Mouse (Mus musculus): ENCODE measurements around the gene Srrt. TPM values are rescaled to one million over a fixed set of nuclear protein-coding genes. Genes with fewer than 3 reads are reported as not detected.

The Srrt gene
- polyA plus RNA-seq (2015; fragmentation: Nextera tagmentation; extraction: Ambion mirVana), result 94.5 and 97.0 TPM in 2 replicates

DNA sequence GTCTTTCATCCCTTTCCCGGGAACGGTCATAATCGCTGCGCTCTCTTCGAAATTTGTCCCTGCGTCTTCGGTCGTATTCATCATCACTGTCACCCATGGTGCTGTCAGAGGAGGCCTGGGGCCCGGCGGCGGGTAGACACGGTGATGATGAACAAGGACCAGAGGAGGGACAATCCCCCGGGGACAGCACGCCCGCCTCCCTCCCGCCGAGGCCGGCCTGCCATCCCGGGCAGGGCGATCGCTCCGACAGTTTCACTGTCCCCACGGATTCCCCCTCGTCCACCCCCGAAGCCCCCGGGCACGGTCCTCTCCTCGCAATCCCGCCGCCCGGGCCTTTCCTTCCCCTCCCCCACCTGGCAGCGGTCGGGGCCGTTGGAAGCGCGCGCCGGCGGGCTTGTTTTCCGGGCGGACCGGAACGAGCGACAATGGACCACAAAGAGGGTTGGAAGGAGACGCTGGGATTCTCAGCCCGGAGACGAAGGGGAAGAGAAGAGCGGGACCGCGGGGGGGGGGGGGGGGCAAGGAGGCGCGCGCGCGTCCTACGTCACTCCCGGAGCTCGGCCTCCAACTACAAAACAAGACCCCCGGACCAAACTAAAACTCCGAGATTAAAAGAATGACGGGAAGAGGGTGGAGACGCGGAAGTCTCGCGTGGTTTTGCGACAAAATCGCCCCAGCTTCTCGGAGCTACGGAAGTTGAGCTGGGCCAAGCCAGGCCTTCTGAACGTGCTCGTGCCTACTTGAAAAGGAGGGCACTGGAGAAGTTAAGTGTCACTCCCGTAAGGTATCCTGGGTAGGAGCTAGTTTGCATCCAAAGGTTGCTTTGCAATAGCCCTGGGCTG is at the start of gene Srrt:
TSS of gene Srrt (minus strand) at position 604 of the 842 bp plus-strand sequence.
- Histone ChIP-seq H3K36me3 (ENCODE audit: control insufficient read depth, insufficient read depth) (peaks cover 44% of the 10 kb centered on the region), H3K4me2 (ENCODE audit: low read depth, low read length) (peak within 1 kb of the TSS; percentile 88), H3K9me3 (replicated peaks; ENCODE audit: control insufficient read depth, low read length) (no peaks in the 10 kb centered on the region), H3K27ac (ENCODE audit: low read length) (peak within 1 kb of the TSS; percentile 95), H3K9ac (ENCODE audit: low read length) (peak within 1 kb of the TSS; percentile 93), H3K4me1 (ENCODE audit: control insufficient read depth, insufficient read depth, low read length) (peaks cover 37% of the 10 kb centered on the region), H3K4me3 (ENCODE audit: low read length) (peak within 1 kb of the TSS; percentile 82), H3K27me3 (ENCODE audit: control insufficient read depth, insufficient read depth, low read length) (no peaks in the 10 kb centered on the region)
- WGBS, result under 1% methylated on average over 68 of the region's 72 CpGs
- peak; percentile 90 for ATAC-seq (replicated peaks; ENCODE audit: extremely low read depth, insufficient read depth, low FRiP score)

DNA sequence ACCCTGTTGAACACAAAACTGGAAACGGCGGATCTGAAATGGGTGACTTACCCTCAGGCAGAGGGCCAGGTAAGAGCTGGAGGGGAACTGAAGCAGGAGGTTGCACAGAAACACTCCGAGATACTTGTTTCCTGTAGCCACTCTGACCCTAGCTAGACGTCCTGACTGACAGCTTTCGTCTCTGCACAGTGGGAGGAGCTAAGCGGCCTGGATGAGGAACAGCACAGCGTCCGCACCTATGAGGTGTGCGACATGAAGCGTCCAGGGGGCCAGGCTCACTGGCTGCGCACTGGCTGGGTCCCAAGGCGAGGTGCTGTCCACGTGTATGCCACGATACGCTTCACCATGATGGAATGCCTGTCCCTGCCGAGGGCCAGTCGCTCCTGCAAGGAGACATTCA is 46.6 kb upstream of the Srrt start:
- no peak for ATAC-seq (replicated peaks; ENCODE audit: extremely low read depth, insufficient read depth, low FRiP score)

DNA sequence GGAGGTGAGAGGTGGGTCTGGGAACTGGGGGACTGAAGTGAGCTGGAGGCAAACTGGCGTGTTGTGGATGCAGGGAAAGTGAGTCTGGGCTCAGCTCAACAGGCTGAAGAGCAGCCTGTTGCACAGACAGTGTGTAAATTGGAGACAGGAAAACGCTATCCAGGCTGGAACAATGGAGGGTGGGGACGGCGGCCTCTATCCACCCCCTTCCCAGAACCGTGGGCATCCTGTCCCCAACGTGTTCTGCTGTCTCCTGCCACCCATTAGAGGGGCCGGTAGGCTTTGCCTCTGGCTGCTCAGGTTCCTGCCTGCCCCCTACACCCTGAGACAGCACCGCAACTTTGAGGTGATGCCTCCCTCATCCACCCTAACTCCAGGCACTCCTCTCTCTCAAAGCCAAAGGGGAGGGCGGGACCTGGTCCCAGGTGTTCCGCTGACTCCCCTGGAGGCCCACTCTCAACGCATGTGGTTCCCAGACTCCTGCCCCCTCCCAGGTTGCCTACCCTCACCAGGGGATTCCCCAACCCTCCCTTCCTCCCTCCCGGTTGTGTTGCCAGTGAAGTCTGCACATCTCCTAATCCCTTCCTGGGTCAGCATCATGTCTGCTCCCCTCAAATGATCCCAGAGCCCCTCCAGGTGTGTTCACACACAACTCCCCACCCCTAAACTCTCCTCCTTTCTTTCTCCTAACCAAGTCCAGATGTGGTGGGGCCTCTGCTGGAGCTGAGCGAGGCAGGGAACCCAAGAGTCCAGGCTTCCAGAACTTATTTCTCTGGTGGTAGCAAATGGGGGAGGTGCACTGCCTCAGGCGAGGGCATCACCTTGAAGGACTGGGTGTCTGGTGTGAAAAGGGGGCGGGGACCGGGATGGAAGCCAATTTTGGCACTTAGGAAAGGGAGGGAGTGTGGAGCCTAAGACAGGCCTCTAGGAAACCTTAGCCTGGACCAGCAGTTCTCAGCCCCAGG is 44.8 kb upstream of the Srrt start:
- Histone ChIP-seq H3K9me3 (replicated peaks; ENCODE audit: control insufficient read depth, low read length) (no peaks in the 10 kb centered on the region), H3K4me2 (ENCODE audit: low read depth, low read length) (peak overlapping the region; percentile 94), H3K27ac (ENCODE audit: low read length) (peak overlapping the region; percentile 98), H3K4me1 (ENCODE audit: control insufficient read depth, insufficient read depth, low read length) (peaks cover 30% of the 10 kb centered on the region), H3K9ac (ENCODE audit: low read length) (peak overlapping the region; percentile 98), H3K27me3 (ENCODE audit: control insufficient read depth, insufficient read depth, low read length) (no peaks in the 10 kb centered on the region), H3K4me3 (ENCODE audit: low read length) (peak overlapping the region; percentile 90), H3K36me3 (ENCODE audit: control insufficient read depth, insufficient read depth) (peaks cover 24% of the 10 kb centered on the region)
- ATAC-seq (replicated peaks; ENCODE audit: extremely low read depth, insufficient read depth, low FRiP score), result no peak
- WGBS, result 17% methylated on average over 16 of the region's 16 CpGs

More for the DNA sequence above, 46.6 kb upstream of the Srrt start:
- Histone ChIP-seq H3K9ac (ENCODE audit: low read length) (no peak overlapping the region), H3K36me3 (ENCODE audit: control insufficient read depth, insufficient read depth) (peaks cover 37% of the 10 kb centered on the region), H3K4me3 (ENCODE audit: low read length) (peak overlapping the region; percentile 16), H3K4me2 (ENCODE audit: low read depth, low read length) (peak overlapping the region; percentile 40), H3K27me3 (ENCODE audit: control insufficient read depth, insufficient read depth, low read length) (no peaks in the 10 kb centered on the region), H3K4me1 (ENCODE audit: control insufficient read depth, insufficient read depth, low read length) (peaks cover 27% of the 10 kb centered on the region), H3K27ac (ENCODE audit: low read length) (no peak overlapping the region), H3K9me3 (replicated peaks; ENCODE audit: control insufficient read depth, low read length) (no peaks in the 10 kb centered on the region)
- 73% methylated on average over 17 of the region's 17 CpGs for WGBS

GRCm38 (mm10) chr5:137351394-137351793 is 43.9 kb upstream of the Srrt start:
- no peaks in the 10 kb centered on the region for H3K9me3 ChIP-seq (replicated peaks; ENCODE audit: control insufficient read depth, low read length)
- no peak for ATAC-seq (replicated peaks; ENCODE audit: extremely low read depth, insufficient read depth, low FRiP score)
- H3K27me3 ChIP-seq (ENCODE audit: control insufficient read depth, insufficient read depth, low read length), result no peaks in the 10 kb centered on the region
- H3K36me3 ChIP-seq (ENCODE audit: control insufficient read depth, insufficient read depth), result peaks cover 20% of the 10 kb centered on the region
- H3K9ac ChIP-seq (ENCODE audit: low read length), result peak overlapping the region; percentile 98
- peaks cover 37% of the 10 kb centered on the region for H3K4me1 ChIP-seq (ENCODE audit: control insufficient read depth, insufficient read depth, low read length)
- peak overlapping the region; percentile 94 for H3K4me2 ChIP-seq (ENCODE audit: low read depth, low read length)
- peak overlapping the region; percentile 90 for H3K4me3 ChIP-seq (ENCODE audit: low read length)
- peak overlapping the region; percentile 98 for H3K27ac ChIP-seq (ENCODE audit: low read length)
- 27% methylated on average over 4 of the region's 4 CpGs for whole genome bisulfite sequencing

GRCm38 (mm10) chr5:137351058-137351380 is 43.5 kb upstream of the Srrt start:
- Histone ChIP-seq H3K4me1 (ENCODE audit: control insufficient read depth, insufficient read depth, low read length) (peaks cover 39% of the 10 kb centered on the region), H3K36me3 (ENCODE audit: control insufficient read depth, insufficient read depth) (peaks cover 17% of the 10 kb centered on the region)

GRCm38 (mm10) chr5:137350205-137351057 is 43.0 kb upstream of the Srrt start:
- Histone ChIP-seq H3K9ac (ENCODE audit: low read length) (peak overlapping the region; percentile 98), H3K27me3 (ENCODE audit: control insufficient read depth, insufficient read depth, low read length) (no peaks in the 10 kb centered on the region), H3K27ac (ENCODE audit: low read length) (peak overlapping the region; percentile 98), H3K4me1 (ENCODE audit: control insufficient read depth, insufficient read depth, low read length) (peaks cover 43% of the 10 kb centered on the region), H3K4me3 (ENCODE audit: low read length) (peak overlapping the region; percentile 90), H3K9me3 (replicated peaks; ENCODE audit: control insufficient read depth, low read length) (no peaks in the 10 kb centered on the region), H3K36me3 (ENCODE audit: control insufficient read depth, insufficient read depth) (peaks cover 14% of the 10 kb centered on the region), H3K4me2 (ENCODE audit: low read depth, low read length) (peak overlapping the region; percentile 94)
- under 1% methylated on average over 51 of the region's 55 CpGs for WGBS
- peak; percentile 35 for ATAC-seq (replicated peaks; ENCODE audit: extremely low read depth, insufficient read depth, low FRiP score)

More at GRCm38 (mm10) chr5:137351058-137351380, 43.5 kb upstream of the Srrt start:
- H3K4me2 ChIP-seq (ENCODE audit: low read depth, low read length), result peak overlapping the region; percentile 94
- H3K9ac ChIP-seq (ENCODE audit: low read length), result peak overlapping the region; percentile 98
- H3K27me3 ChIP-seq (ENCODE audit: control insufficient read depth, insufficient read depth, low read length), result no peaks in the 10 kb centered on the region
- peak overlapping the region; percentile 90 for H3K4me3 ChIP-seq (ENCODE audit: low read length)
- WGBS, result 5% methylated on average over 8 of the region's 8 CpGs
- H3K9me3 ChIP-seq (replicated peaks; ENCODE audit: control insufficient read depth, low read length), result no peaks in the 10 kb centered on the region
- ATAC-seq (replicated peaks; ENCODE audit: extremely low read depth, insufficient read depth, low FRiP score), result no peak
- H3K27ac ChIP-seq (ENCODE audit: low read length), result peak overlapping the region; percentile 98

- Histone ChIP-seq H3K27me3 (ENCODE audit: control insufficient read depth, insufficient read depth, low read length) (no peaks in the 10 kb centered on the region), H3K36me3 (ENCODE audit: control insufficient read depth, insufficient read depth) (peaks cover 9% of the 10 kb centered on the region), H3K4me3 (ENCODE audit: low read length) (peak within 1 kb of the TSS; percentile 90), H3K27ac (ENCODE audit: low read length) (peak within 1 kb of the TSS; percentile 98), H3K9me3 (replicated peaks; ENCODE audit: control insufficient read depth, low read length) (no peaks in the 10 kb centered on the region), H3K9ac (ENCODE audit: low read length) (peak within 1 kb of the TSS; percentile 98), H3K4me1 (ENCODE audit: control insufficient read depth, insufficient read depth, low read length) (peaks cover 39% of the 10 kb centered on the region), H3K4me2 (ENCODE audit: low read depth, low read length) (peak within 1 kb of the TSS; percentile 94)
- WGBS, result under 1% methylated on average over 32 of the region's 32 CpGs
- peak; percentile 94 for ATAC-seq (replicated peaks; ENCODE audit: extremely low read depth, insufficient read depth, low FRiP score)
Observed at GRCm38 (mm10) chr5:137349384-137350204, 42.1 kb upstream of the Srrt start, which contains the start of gene Ephb4. Ephb4 (plus strand) TSS chr5:137350109.
